Mouse (Mus musculus) bone marrow macrophage, adult 2 months (primary cell): ENCODE results near the gene Vstm2b.

Experiments used
- CTCF ChIP-seq: IDR thresholded peaks from 2 replicates; pipeline ENCODE4 v1.5.1; 2012; ENCODE audit warnings: low read depth, mild to moderate bottlenecking, low read length, moderate library complexity
- POLR2A ChIP-seq: IDR thresholded peaks from 2 replicates; pipeline ENCODE4 v1.6.1; 2012; ENCODE audit warnings: mild to moderate bottlenecking, low read depth, low read length, borderline replicate concordance

DNA sequence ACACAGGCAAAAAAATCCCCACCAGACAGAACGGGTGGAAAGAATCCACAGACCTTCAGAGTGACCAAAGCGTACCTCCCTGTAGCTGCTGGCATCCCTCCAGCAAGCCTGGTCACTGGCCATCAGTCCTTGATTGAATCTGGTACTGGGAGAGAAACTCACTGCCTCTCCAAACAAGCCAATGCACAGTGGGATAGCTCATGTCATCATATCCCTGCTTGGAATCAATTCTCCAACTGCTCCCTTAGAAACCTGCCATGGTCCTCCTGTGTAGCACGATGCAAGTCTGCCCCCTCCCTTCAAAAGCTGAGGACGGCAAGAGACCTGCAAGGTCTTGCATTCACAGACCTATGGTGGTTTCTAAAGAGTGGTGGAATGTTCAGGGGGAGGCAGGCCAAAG, 1.2 kb upstream of the Vstm2b start:
- TF ChIP-seq CTCF (no peak), POLR2A (no peak)
